8 mouse cellular contexts compared by ENCODE assay signal in genomic region chr12:111731822-111732807, GRCm38 (mm10). TPM values are rescaled to one million over a fixed set of nuclear protein-coding genes. Genes with fewer than 3 reads are reported as not detected.
DNase-seq lines count a peak whose midpoint lies in the region; ATAC-seq and TF ChIP-seq lines count a peak whose summit lies in the region.

No protein-coding gene starts in this region.

- peak; percentile 96 for DNase-seq in ZHBTc4 (ENCODE audit: low read depth, low spot score)
- peak; percentile 70 to 93 for DNase-seq in cerebellum, postnatal 4 days (ENCODE audit: low spot score in 2 of 2)
- DNase-seq in gastrocnemius, adult 2 months = peak; percentile 93
- peak; percentile 97 for DNase-seq in hindbrain, postnatal 0 days (ENCODE audit: low spot score)
- peak; percentile 69 to 85 for DNase-seq in left cerebral cortex, adult 8-10 months (ENCODE audit: low spot score in 2 of 2)
- DNase-seq in right cerebral cortex, adult 2 months (ENCODE audit: low spot score in 2 of 2) = peak; percentile 87 to 91
- DNase-seq in urinary bladder, postnatal 10 days (ENCODE audit: low spot score) = peak; percentile 46

- ATAC-seq in hindbrain, postnatal 0 days = peak; percentile 91

- TF ChIP-seq CTCF in gastrocnemius, adult 2 months (IDR thresholded peaks at IDR 0.05) = peak; percentile 98
- TF ChIP-seq CTCF in hindbrain, postnatal 0 days (IDR thresholded peaks at IDR 0.05; ENCODE audit: low read depth) = peak; percentile 99

- H3K4me1 ChIP-seq in hindbrain, postnatal 0 days (ENCODE audit: insufficient read depth, low read length) = 0 out of 2 replicates have a peak, but pooled peaks cover 3% of the 10 kb centered on the region
- H3K4me1 ChIP-seq in megakaryocyte, embryonic 14.5 days = peaks cover 45% of the 10 kb centered on the region

- intact Hi-C loops in gastrocnemius, adult 2 months (cut with DNase I) = loop anchor here (5.0 kb wide), 1 partner anchor 35 kb away; no protein-coding TSS in a partner anchor

- H3K9me3 ChIP-seq in hindbrain, postnatal 0 days (ENCODE audit: low read length) = no peaks in the 10 kb centered on the region
- H3K9me3 ChIP-seq in megakaryocyte, embryonic 14.5 days = no peaks in the 10 kb centered on the region

- no peaks in the 10 kb centered on the region for H3K27me3 ChIP-seq in hindbrain, postnatal 0 days (ENCODE audit: insufficient read depth, low read length)
- no peaks in the 10 kb centered on the region for H3K27me3 ChIP-seq in megakaryocyte, embryonic 14.5 days (replicated peaks)

- 0 out of 2 replicates have a peak overlapping the region, but pooled peaks have one; percentile 21 for H3K9ac ChIP-seq in hindbrain, postnatal 0 days (replicated peaks; ENCODE audit: low read length)

- 32% methylated on average over 30 of the region's 30 CpGs for WGBS in hindbrain, postnatal 0 days

- peak overlapping the region; percentile 50 for H3K4me3 ChIP-seq in gastrocnemius, adult 2 months
- H3K4me3 ChIP-seq in hindbrain, postnatal 0 days (ENCODE audit: low read length) = no peak overlapping the region
- peak overlapping the region; percentile 89 for H3K4me3 ChIP-seq in megakaryocyte, embryonic 14.5 days (replicated peaks)

- peaks cover 7% of the 10 kb centered on the region; the same call in 1 of the 2 replicates for H3K36me3 ChIP-seq in hindbrain, postnatal 0 days (ENCODE audit: insufficient read depth, low read length)
- peaks cover 65% of the 10 kb centered on the region for H3K36me3 ChIP-seq in megakaryocyte, embryonic 14.5 days (replicated peaks; ENCODE audit: low read length)

- peak overlapping the region; percentile 79 for H3K27ac ChIP-seq in gastrocnemius, adult 2 months
- peak overlapping the region; percentile 43 for H3K27ac ChIP-seq in hindbrain, postnatal 0 days

- H3K4me2 ChIP-seq in hindbrain, postnatal 0 days (ENCODE audit: low read depth, low read length) = peak overlapping the region; percentile 26

RNA-seq across cellular contexts. Expression of gene Apopt1, which starts 19.1 kb away (rescaled TPM):
- total RNA-seq in gastrocnemius, adult 2 months (2021) = 10 to 100 TPM; 37.4 to 46.7 TPM
- 23.6 and 28.1 TPM in 2 replicates for total RNA-seq in hindbrain, postnatal 0 days (2014; rRNA removed)
- polyA plus RNA-seq in hindbrain, postnatal 0 days (2015; fragmentation: Nextera tagmentation; extraction: Ambion mirVana) = 60.3 and 63.9 TPM in 2 replicates
- total RNA-seq in left cerebral cortex, adult 8-10 months (2022) = 10 to 100 TPM; 38.6 to 41.1 (median 39.6) TPM
- 65.2 and 126 TPM in 2 replicates for polyA plus RNA-seq in megakaryocyte, embryonic 14.5 days (2012; ENCODE audit: insufficient read depth, low replicate concordance)

RNA-seq across cellular contexts. Expression of gene Bag5, which starts 19.1 kb away (rescaled TPM):
- total RNA-seq in gastrocnemius, adult 2 months (2021) = 10 to 100 TPM; 14.7 to 19.2 TPM
- total RNA-seq in hindbrain, postnatal 0 days (2014; rRNA removed) = 21.1 and 22.7 TPM in 2 replicates
- polyA plus RNA-seq in hindbrain, postnatal 0 days (2015; fragmentation: Nextera tagmentation; extraction: Ambion mirVana) = 60.1 and 64.3 TPM in 2 replicates
- total RNA-seq in left cerebral cortex, adult 8-10 months (2022) = 10 to 100 TPM; 59.0 to 65.9 (median 59.6) TPM
- polyA plus RNA-seq in megakaryocyte, embryonic 14.5 days (2012; ENCODE audit: insufficient read depth, low replicate concordance) = 2.5 and 4.8 TPM in 2 replicates

RNA-seq across cellular contexts. Expression of gene Klc1, which starts 26.5 kb away (rescaled TPM):
- 10 to 100 TPM; 61.5 to 75.9 TPM for total RNA-seq in gastrocnemius, adult 2 months (2021)
- total RNA-seq in hindbrain, postnatal 0 days (2014; rRNA removed) = 421 and 496 TPM in 2 replicates
- polyA plus RNA-seq in hindbrain, postnatal 0 days (2015; fragmentation: Nextera tagmentation; extraction: Ambion mirVana) = 583 and 600 TPM in 2 replicates
- 100 to 1,000 TPM; 689 to 762 (median 731) TPM for total RNA-seq in left cerebral cortex, adult 8-10 months (2022)
- polyA plus RNA-seq in megakaryocyte, embryonic 14.5 days (2012; ENCODE audit: insufficient read depth, low replicate concordance) = 21.5 and 66.3 TPM in 2 replicates

RNA-seq across cellular contexts. Expression of gene Trmt61a, which starts 54.2 kb away (rescaled TPM):
- 1 to 10 TPM; 3.1 to 3.8 TPM for total RNA-seq in gastrocnemius, adult 2 months (2021)
- 29.7 and 32.7 TPM in 2 replicates for total RNA-seq in hindbrain, postnatal 0 days (2014; rRNA removed)
- 9.2 TPM in 2 replicates for polyA plus RNA-seq in hindbrain, postnatal 0 days (2015; fragmentation: Nextera tagmentation; extraction: Ambion mirVana)
- total RNA-seq in left cerebral cortex, adult 8-10 months (2022) = 10 to 100 TPM; 18.6 to 22.6 (median 20.8) TPM
- 9.9 and 10.0 TPM in 2 replicates for polyA plus RNA-seq in megakaryocyte, embryonic 14.5 days (2012; ENCODE audit: insufficient read depth, low replicate concordance)

RNA-seq across cellular contexts. Expression of gene Ckb, which starts 60.0 kb away (rescaled TPM):
- total RNA-seq in gastrocnemius, adult 2 months (2021) = 10 to 100 TPM in 1 of 2 experiments, 1 to 10 TPM in 1; 6.7 to 10.8 TPM
- total RNA-seq in hindbrain, postnatal 0 days (2014; rRNA removed) = 3,255 and 3,584 TPM in 2 replicates
- polyA plus RNA-seq in hindbrain, postnatal 0 days (2015; fragmentation: Nextera tagmentation; extraction: Ambion mirVana) = 2,405 and 2,624 TPM in 2 replicates
- 1,000 to 10,000 TPM; 1,860 to 1,987 (median 1,908) TPM for total RNA-seq in left cerebral cortex, adult 8-10 months (2022)
- polyA plus RNA-seq in megakaryocyte, embryonic 14.5 days (2012; ENCODE audit: insufficient read depth, low replicate concordance) = 64.6 and 102 TPM in 2 replicates

Comparison
In these comparisons a context has a peak if more than half of its experiments do, and no peak if none do; other contexts are left out.
1. DNase-seq: peak in every context shown above with its lines; median percentile 97 in hindbrain, postnatal 0 days; 96 in ZHBTc4; 93 in gastrocnemius, adult 2 months; 89 in right cerebral cortex, adult 2 months; 82 in cerebellum, postnatal 4 days; 77 in left cerebral cortex, adult 8-10 months; 46 in urinary bladder, postnatal 10 days.